Mouse (Mus musculus): ENCODE results near the gene Kdm4d. TPM values are rescaled to one million over a fixed set of nuclear protein-coding genes. Genes with fewer than 3 reads are reported as not detected.

Gene Kdm4d
- polyA plus RNA-seq, 1 experiment, result 1.2 TPM

DNA sequence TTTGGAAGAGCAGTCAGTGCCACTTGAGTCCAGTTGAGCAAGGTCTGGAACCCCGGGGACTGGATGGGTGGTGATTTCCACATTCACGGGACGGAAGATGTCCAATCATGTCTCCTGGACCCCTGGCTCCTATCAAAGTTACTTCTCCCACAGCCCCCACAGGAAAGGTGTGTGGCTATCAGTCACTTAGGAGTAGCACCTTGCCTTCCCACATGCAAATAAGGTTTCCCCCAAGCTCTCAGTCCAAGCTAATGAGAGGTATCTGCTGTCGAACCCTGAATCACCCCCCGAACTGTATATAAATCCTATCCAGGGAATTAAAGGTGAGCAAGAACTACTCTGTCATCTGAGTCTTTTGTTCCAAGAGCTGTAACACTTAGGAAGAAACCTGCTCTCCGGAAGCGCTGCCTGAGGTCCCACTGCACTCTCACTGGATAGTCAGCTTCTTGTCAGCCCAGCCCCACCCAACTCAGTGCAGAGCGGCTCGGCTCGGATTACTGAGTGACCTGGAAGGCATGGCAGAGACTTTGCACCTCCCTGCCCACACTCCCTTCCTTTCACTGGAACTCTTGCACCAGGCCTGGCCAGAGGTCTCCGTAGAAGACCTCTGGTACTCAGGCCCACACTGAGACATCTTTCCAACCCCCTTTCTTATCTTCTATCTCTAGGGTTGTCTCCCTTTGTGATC lies 66.9 kb downstream of the Kdm4d start:
- no peaks in the 10 kb centered on the region for H3K27me3 ChIP-seq (ENCODE audit: control insufficient read depth, insufficient read depth, low read length)
- H3K4me1 ChIP-seq (ENCODE audit: control insufficient read depth, insufficient read depth, low read length), result no peaks in the 10 kb centered on the region
- WGBS, result 64% methylated on average over 11 of the region's 11 CpGs
- H3K4me3 ChIP-seq (replicated peaks; ENCODE audit: insufficient read depth, low read depth, low read length), result no peak overlapping the region
- DNase-seq, result no peak
- TF ChIP-seq POLR2A (IDR thresholded peaks at IDR 0.05; ENCODE audit: borderline replicate concordance, insufficient read depth, low read length) (no peak), CTCF (IDR thresholded peaks at IDR 0.05; ENCODE audit: borderline replicate concordance, insufficient read depth, low read depth, low read length) (no peak)
- no peak overlapping the region for H3K27ac ChIP-seq (ENCODE audit: insufficient read depth, low read length)

Other genes starting within 250 kb of the Kdm4d start
- 26.8 and 27.5 TPM in 2 replicates for gene Sesn3, start 225.4 kb downstream of the Kdm4d start, polyA plus RNA-seq (2012; rRNA removed)
- 106 and 123 TPM in 2 replicates for gene Endod1, start 119.0 kb downstream of the Kdm4d start, polyA plus RNA-seq (2012; rRNA removed)
- gene Cwc15, start 135 bp upstream of the Kdm4d start, polyA plus RNA-seq (2012; rRNA removed), result 123 and 129 TPM in 2 replicates
- 10.1 and 10.3 TPM in 2 replicates for gene Amotl1, start 144.6 kb upstream of the Kdm4d start, polyA plus RNA-seq (2012; rRNA removed)
- 0.08 and 0.11 TPM in 2 replicates for gene Piwil4, start 240.3 kb upstream of the Kdm4d start, polyA plus RNA-seq (2012; rRNA removed)

Data from cerebellum, adult 2 months (tissue).